Mouse (Mus musculus): ENCODE data around the gene Mup15.
"Not testable (repeated sequence)": the region's sequence is repeated elsewhere in the genome, so short reads cannot be mapped to it uniquely, and the experiment has no call there.

Gene Mup15

GRCm38 (mm10) chr4:61439643-61440042 lies at the start of gene Mup15:
TSS of gene Mup15 (minus strand) at chr4:61439743.
- DNase-seq: not testable (repeated sequence)

Measured in thymus, postnatal 25 days (tissue).